Mouse (Mus musculus) liver, postnatal 0 days (tissue): ENCODE measurements around the gene Vav2. TPM values are rescaled to one million over a fixed set of nuclear protein-coding genes. Genes with fewer than 3 reads are reported as not detected.

ENCODE experiments used
- ATAC-seq: fragments of 200-750 bp; cut with Nextera tagmentation; 2 replicates; pipeline ENCODE4 v1.8.0; 2017; ENCODE audit warnings: mild to moderate bottlenecking, moderate library complexity
- DNase-seq: peaks from one replicate; pipeline ENCODE4 v3.0.0-alpha.2; 2016
- H3K27ac ChIP-seq: fragments of 300-500 bp; sonication (generic); 2 replicates; pipeline ENCODE4 v1.5.1; 2014; ENCODE audit warnings: antibody characterized with exemption, moderate library complexity, mild to moderate bottlenecking, low read depth
- H3K27me3 ChIP-seq: fragments of 300-500 bp; sonication (generic); 2 replicates; pipeline ENCODE4 v1.6.1; 2014; ENCODE audit warnings: low read length, control low read depth, mixed read lengths; ENCODE audit not compliant: insufficient read depth
- H3K36me3 ChIP-seq: fragments of 300-500 bp; sonication (generic); replicated peaks from 2 replicates; pipeline ENCODE4 v1.6.1; 2014; ENCODE audit warnings: mild to moderate bottlenecking, control low read depth, low read length, moderate library complexity, mixed read lengths; ENCODE audit not compliant: insufficient read depth
- H3K4me1 ChIP-seq: fragments of 300-500 bp; sonication (generic); 2 replicates; pipeline ENCODE4 v1.6.1; 2014; ENCODE audit warnings: antibody characterized with exemption, mild to moderate bottlenecking, control low read depth; ENCODE audit not compliant: insufficient read depth
- H3K4me2 ChIP-seq: fragments of 300-500 bp; sonication (generic); 2 replicates; pipeline ENCODE4 v1.6.1; 2014; ENCODE audit warnings: low read depth, mild to moderate bottlenecking, low read length, moderate library complexity, mixed read lengths
- H3K4me3 ChIP-seq: fragments of 300-500 bp; sonication (generic); 2 replicates; pipeline ENCODE4 v1.5.1; 2014; ENCODE audit warnings: low read depth, low read length
- H3K9ac ChIP-seq: fragments of 300-500 bp; sonication (generic); replicated peaks from 2 replicates; pipeline ENCODE4 v1.6.1; 2014; ENCODE audit warnings: mild to moderate bottlenecking, moderate library complexity
- H3K9me3 ChIP-seq: fragments of 300-500 bp; sonication (generic); 2 replicates; pipeline ENCODE4 v1.6.1; 2016; ENCODE audit warnings: mild to moderate bottlenecking, control low read depth, low read length, mixed read lengths
- CTCF ChIP-seq: sonication (generic); IDR thresholded peaks from 2 replicates; pipeline ENCODE4 v1.5.1; 2016; ENCODE audit warnings: antibody characterized with exemption, low read depth
- EP300 ChIP-seq: IDR thresholded peaks from 2 replicates; pipeline ENCODE4 v1.6.1; 2016; ENCODE audit warnings: antibody characterized with exemption, low read depth, mild to moderate bottlenecking
- WGBS: fragments of 180-500 bp; shearing (Covaris S2); extraction: QIAGEN DNeasy Blood & Tissue Kit; methylation state at CpG from one replicate; pipeline ENCODE4 v1.1.7; 2014; ENCODE audit not compliant: insufficient replicate concordance; 5-methylcytosine and 5-hydroxymethylcytosine counted together
- polyA plus RNA-seq: library from polyadenylated mRNA; unstranded; fragments of >200 nt; fragmentation: Nextera tagmentation; extraction: Ambion mirVana; gene quantifications from 2 replicates; pipeline ENCODE4 v1.2.1, GENCODE M21; 2015

The Vav2 gene
- polyA plus RNA-seq, 1 experiment from 2014 or later, result 6.3 TPM

GRCm38 (mm10) chr2:27268325-27268724, 158.5 kb downstream of the Vav2 start:
- Histone ChIP-seq H3K36me3 (peaks cover 41% of the 10 kb centered on the region), H3K4me1 (no peaks in the 10 kb centered on the region)
- WGBS, result 65% methylated on average over 2 of the region's 2 CpGs

GRCm38 (mm10) chr2:27265819-27266218, 161.0 kb downstream of the Vav2 start:
- no peaks in the 10 kb centered on the region for H3K9me3 ChIP-seq
- H3K27me3 ChIP-seq, result no peaks in the 10 kb centered on the region
- H3K4me1 ChIP-seq, result no peaks in the 10 kb centered on the region
- peaks cover 26% of the 10 kb centered on the region for H3K36me3 ChIP-seq
- no peak overlapping the region for H3K27ac ChIP-seq
- no peak overlapping the region for H3K4me2 ChIP-seq
- H3K9ac ChIP-seq, result no peak overlapping the region
- TF ChIP-seq CTCF, result no peak
- 35% methylated on average over 3 of the region's 3 CpGs for WGBS
- H3K4me3 ChIP-seq, result no peak overlapping the region
- no peak for ATAC-seq
- DNase-seq, result no peak

More at GRCm38 (mm10) chr2:27268325-27268724, 158.5 kb downstream of the Vav2 start:
- no peak overlapping the region for H3K9ac ChIP-seq
- no peak for ATAC-seq
- H3K27ac ChIP-seq, result no peak overlapping the region
- no peaks in the 10 kb centered on the region for H3K9me3 ChIP-seq
- TF ChIP-seq EP300 (no peak), CTCF (no peak)
- H3K4me2 ChIP-seq, result no peak overlapping the region
- H3K27me3 ChIP-seq, result no peaks in the 10 kb centered on the region
- DNase-seq, result no peak
- H3K4me3 ChIP-seq, result no peak overlapping the region

DNA sequence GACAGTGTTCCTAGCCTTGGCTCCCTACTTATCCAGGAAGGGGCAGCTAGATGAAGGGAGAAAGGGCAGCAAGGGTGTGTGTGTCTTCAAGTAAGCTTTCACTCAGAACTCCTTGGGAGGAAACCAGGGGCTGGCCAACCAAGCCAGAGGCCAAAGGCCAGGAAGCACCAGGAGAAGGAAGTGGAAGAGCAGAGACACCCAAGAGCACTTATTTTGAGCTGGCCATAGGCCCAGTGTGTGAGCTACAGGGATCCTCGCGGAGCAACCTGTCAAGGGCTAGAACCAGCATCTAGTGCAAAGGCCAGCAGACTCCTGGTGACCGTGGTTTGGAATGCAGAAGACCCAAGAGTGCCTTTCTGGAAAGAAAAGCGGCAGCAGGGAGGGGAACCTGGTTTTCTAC, 163.8 kb downstream of the Vav2 start:
- no peak for ATAC-seq
- no peak overlapping the region for H3K27ac ChIP-seq
- DNase-seq, result no peak
- H3K4me2 ChIP-seq, result no peak overlapping the region
- TF ChIP-seq CTCF, result no peak
- no peaks in the 10 kb centered on the region for H3K4me1 ChIP-seq
- H3K9me3 ChIP-seq, result no peaks in the 10 kb centered on the region
- no peaks in the 10 kb centered on the region for H3K27me3 ChIP-seq
- H3K4me3 ChIP-seq, result no peak overlapping the region
- H3K9ac ChIP-seq, result no peak overlapping the region
- 68% methylated on average over 4 of the region's 4 CpGs for WGBS
- H3K36me3 ChIP-seq, result peaks cover 19% of the 10 kb centered on the region

DNA sequence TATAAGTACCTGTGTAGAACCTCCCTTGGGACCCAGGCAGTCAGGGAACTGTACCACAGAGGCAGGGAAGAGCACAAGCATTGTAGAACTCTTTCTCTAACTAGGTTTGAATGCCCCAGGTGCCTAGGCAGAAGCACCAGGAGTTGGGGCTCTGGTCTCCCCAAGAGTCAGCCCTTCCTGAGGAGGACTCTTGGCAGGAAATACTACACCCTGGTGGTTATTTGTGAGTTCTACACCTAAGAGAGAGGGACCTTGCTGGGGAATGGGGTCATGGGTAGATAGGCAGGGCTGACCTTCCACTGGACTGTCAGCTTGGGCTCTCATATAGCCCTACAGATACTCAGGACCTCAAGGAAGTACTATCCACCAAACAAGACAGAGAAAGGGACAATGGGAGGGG, 175.4 kb downstream of the Vav2 start:
- H3K4me2 ChIP-seq, result no peak overlapping the region
- DNase-seq, result no peak
- H3K27me3 ChIP-seq, result no peaks in the 10 kb centered on the region
- peak; percentile 57 for TF ChIP-seq CTCF
- no peak for TF ChIP-seq EP300
- peaks cover 12% of the 10 kb centered on the region; the same call in 1 of the 2 replicates for H3K4me1 ChIP-seq
- H3K36me3 ChIP-seq, result no peaks in the 10 kb centered on the region
- H3K27ac ChIP-seq, result no peak overlapping the region
- H3K9ac ChIP-seq, result no peak overlapping the region
- H3K9me3 ChIP-seq, result no peaks in the 10 kb centered on the region
- no peak overlapping the region for H3K4me3 ChIP-seq
- ATAC-seq, result no peak

DNA sequence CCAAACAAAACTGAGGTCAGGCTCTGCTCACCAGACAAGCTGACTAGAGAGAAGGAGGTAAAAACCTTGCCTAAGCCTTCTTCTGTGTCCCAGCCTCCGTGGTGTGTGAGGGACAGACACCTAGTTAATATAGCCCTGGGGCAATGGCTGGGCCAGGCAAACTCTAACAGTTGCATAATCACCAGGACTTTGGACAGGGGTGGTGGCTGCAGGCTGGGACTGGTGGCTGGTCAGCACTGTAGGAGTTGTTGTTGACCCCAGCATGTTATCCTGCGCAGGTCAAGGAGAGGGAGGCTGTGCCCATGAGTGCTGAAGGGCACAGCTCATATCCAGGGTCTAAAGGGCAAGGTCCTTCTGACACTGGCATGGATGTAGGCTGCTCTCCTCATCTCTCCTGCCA, 178.6 kb downstream of the Vav2 start, which contains the start of gene Sardh:
Gene Sardh (minus strand): TSS at position 127 of the 400 bp plus-strand sequence.
- WGBS, result 48% methylated on average over 2 of the region's 2 CpGs
- Histone ChIP-seq H3K4me2 (peak within 1 kb of the TSS; percentile 41), H3K9ac (peak within 1 kb of the TSS; percentile 65), H3K4me3 (no peak within 1 kb of the TSS), H3K9me3 (no peaks in the 10 kb centered on the region), H3K27me3 (no peaks in the 10 kb centered on the region), H3K36me3 (no peaks in the 10 kb centered on the region), H3K4me1 (peaks cover 12% of the 10 kb centered on the region; the same call in 1 of the 2 replicates), H3K27ac (peak within 1 kb of the TSS; percentile 98)
- peak; percentile 84 for TF ChIP-seq EP300
- TF ChIP-seq CTCF, result no peak
- DNase-seq, result peak; percentile 70
- peak; percentile 87 for ATAC-seq

DNA sequence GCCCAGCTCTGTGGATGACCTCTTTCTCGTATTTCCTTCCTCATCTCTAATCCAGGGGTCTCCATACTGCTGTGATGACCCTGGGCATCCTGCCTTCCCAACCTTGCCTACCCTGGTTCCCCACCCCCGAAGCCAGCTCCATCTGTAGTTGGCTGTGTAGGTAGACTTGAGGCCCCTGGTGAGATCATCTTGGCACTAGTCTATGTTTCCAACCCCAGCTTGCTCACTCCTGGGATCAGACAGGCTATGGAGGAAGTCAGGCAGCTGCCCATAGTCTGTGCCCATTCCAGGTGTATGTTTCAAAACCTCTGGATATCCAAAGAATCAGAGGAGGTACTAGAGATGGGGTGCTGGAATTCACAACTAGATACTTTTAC, 179.4 kb downstream of the Vav2 start:
- no peak overlapping the region for H3K4me3 ChIP-seq
- H3K4me1 ChIP-seq, result peaks cover 12% of the 10 kb centered on the region; the same call in 1 of the 2 replicates
- TF ChIP-seq CTCF (no peak), EP300 (no peak; the same call in 1 of the 2 replicates)
- no peaks in the 10 kb centered on the region for H3K36me3 ChIP-seq
- no peaks in the 10 kb centered on the region for H3K9me3 ChIP-seq
- no peaks in the 10 kb centered on the region for H3K27me3 ChIP-seq
- peak overlapping the region; percentile 98 for H3K27ac ChIP-seq
- peak; percentile 39 for ATAC-seq
- 32% methylated on average over 2 of the region's 2 CpGs for WGBS
- peak overlapping the region; percentile 65 for H3K9ac ChIP-seq
- peak overlapping the region; percentile 41 for H3K4me2 ChIP-seq
- no peak for DNase-seq
